Mouse (Mus musculus): Measurements from ENCODE around the gene Golim4. TPM values are rescaled to one million over a fixed set of nuclear protein-coding genes. Genes with fewer than 3 reads are reported as not detected.

Golim4 gene
- polyA plus RNA-seq, 1 experiment from 2014 or later: 66.0 TPM

- Histone ChIP-seq H3K4me3 (ENCODE audit: low read depth, low read length) (no peak overlapping the region), H3K27me3 (ENCODE audit: control insufficient read depth, insufficient read depth, low read length) (no peaks in the 10 kb centered on the region), H3K36me3 (ENCODE audit: control insufficient read depth, insufficient read depth, low read length) (peaks cover 3% of the 10 kb centered on the region; the same call in 1 of the 2 replicates), H3K4me2 (replicated peaks; ENCODE audit: low read depth, low read length) (no peak overlapping the region), H3K9ac (replicated peaks; ENCODE audit: low read depth, low read length) (no peak overlapping the region), H3K4me1 (ENCODE audit: control insufficient read depth, insufficient read depth, low read length) (no peaks in the 10 kb centered on the region), H3K9me3 (ENCODE audit: control insufficient read depth, low read depth, low read length) (no peaks in the 10 kb centered on the region), H3K27ac (ENCODE audit: low read length) (no peak overlapping the region)
- ATAC-seq (ENCODE audit: insufficient number of reproducible peaks, insufficient read depth, low FRiP score, low read depth): peak; percentile 71
- 6% methylated on average over 4 of the region's 4 CpGs for WGBS
These were observed 46.5 kb downstream of the Golim4 start for GRCm38 (mm10) chr3:75910257-75910656.

GRCm38 (mm10) chr3:75901903-75902598 lies 54.7 kb downstream of the Golim4 start:
- Histone ChIP-seq H3K9ac (replicated peaks; ENCODE audit: low read depth, low read length) (no peak overlapping the region), H3K27ac (ENCODE audit: low read length) (no peak overlapping the region), H3K27me3 (ENCODE audit: control insufficient read depth, insufficient read depth, low read length) (no peaks in the 10 kb centered on the region), H3K4me1 (ENCODE audit: control insufficient read depth, insufficient read depth, low read length) (no peaks in the 10 kb centered on the region), H3K4me3 (ENCODE audit: low read depth, low read length) (no peak overlapping the region), H3K9me3 (ENCODE audit: control insufficient read depth, low read depth, low read length) (no peaks in the 10 kb centered on the region), H3K36me3 (ENCODE audit: control insufficient read depth, insufficient read depth, low read length) (peaks cover 15% of the 10 kb centered on the region), H3K4me2 (replicated peaks; ENCODE audit: low read depth, low read length) (no peak overlapping the region)
- WGBS: 79% methylated on average over 11 of the region's 11 CpGs
- no peak for ATAC-seq (ENCODE audit: insufficient number of reproducible peaks, insufficient read depth, low FRiP score, low read depth)

GRCm38 (mm10) chr3:75895075-75895474 lies 61.7 kb downstream of the Golim4 start:
- Histone ChIP-seq H3K4me2 (replicated peaks; ENCODE audit: low read depth, low read length) (no peak overlapping the region), H3K9ac (replicated peaks; ENCODE audit: low read depth, low read length) (no peak overlapping the region), H3K4me3 (ENCODE audit: low read depth, low read length) (no peak overlapping the region), H3K36me3 (ENCODE audit: control insufficient read depth, insufficient read depth, low read length) (peaks cover 45% of the 10 kb centered on the region), H3K27ac (ENCODE audit: low read length) (no peak overlapping the region), H3K27me3 (ENCODE audit: control insufficient read depth, insufficient read depth, low read length) (no peaks in the 10 kb centered on the region), H3K9me3 (ENCODE audit: control insufficient read depth, low read depth, low read length) (no peaks in the 10 kb centered on the region), H3K4me1 (ENCODE audit: control insufficient read depth, insufficient read depth, low read length) (no peaks in the 10 kb centered on the region)
- 92% methylated on average over 5 of the region's 5 CpGs for WGBS
- no peak for ATAC-seq (ENCODE audit: insufficient number of reproducible peaks, insufficient read depth, low FRiP score, low read depth)

DNA sequence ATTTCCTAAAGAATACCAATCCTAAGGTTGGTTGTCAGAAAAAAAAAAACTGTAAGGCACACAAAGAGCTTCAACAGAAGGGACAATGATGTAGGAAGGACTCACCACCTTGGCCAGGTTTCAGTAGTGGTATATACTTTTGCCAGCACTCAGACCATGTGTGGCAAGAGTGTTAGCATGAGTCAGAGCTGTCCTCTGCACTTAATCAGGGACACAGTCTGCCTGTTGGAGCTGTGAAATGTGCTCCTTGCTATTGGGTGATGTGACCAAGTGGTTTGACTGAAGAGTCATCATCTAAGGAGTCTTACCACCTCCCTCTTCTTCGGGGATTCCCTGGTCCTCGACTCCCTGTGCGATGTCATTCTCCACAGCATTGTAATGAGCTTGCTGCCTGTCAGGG lies 65.2 kb downstream of the Golim4 start:
- ATAC-seq (ENCODE audit: insufficient number of reproducible peaks, insufficient read depth, low FRiP score, low read depth): no peak
- H3K27me3 ChIP-seq (ENCODE audit: control insufficient read depth, insufficient read depth, low read length): no peaks in the 10 kb centered on the region
- peaks cover 44% of the 10 kb centered on the region for H3K36me3 ChIP-seq (ENCODE audit: control insufficient read depth, insufficient read depth, low read length)
- no peaks in the 10 kb centered on the region for H3K9me3 ChIP-seq (ENCODE audit: control insufficient read depth, low read depth, low read length)
- no peaks in the 10 kb centered on the region for H3K4me1 ChIP-seq (ENCODE audit: control insufficient read depth, insufficient read depth, low read length)
- H3K27ac ChIP-seq (ENCODE audit: low read length): no peak overlapping the region
- no peak overlapping the region for H3K4me3 ChIP-seq (ENCODE audit: low read depth, low read length)
- WGBS: 91% methylated on average over 3 of the region's 3 CpGs
- H3K4me2 ChIP-seq (replicated peaks; ENCODE audit: low read depth, low read length): no peak overlapping the region
- H3K9ac ChIP-seq (replicated peaks; ENCODE audit: low read depth, low read length): no peak overlapping the region

DNA sequence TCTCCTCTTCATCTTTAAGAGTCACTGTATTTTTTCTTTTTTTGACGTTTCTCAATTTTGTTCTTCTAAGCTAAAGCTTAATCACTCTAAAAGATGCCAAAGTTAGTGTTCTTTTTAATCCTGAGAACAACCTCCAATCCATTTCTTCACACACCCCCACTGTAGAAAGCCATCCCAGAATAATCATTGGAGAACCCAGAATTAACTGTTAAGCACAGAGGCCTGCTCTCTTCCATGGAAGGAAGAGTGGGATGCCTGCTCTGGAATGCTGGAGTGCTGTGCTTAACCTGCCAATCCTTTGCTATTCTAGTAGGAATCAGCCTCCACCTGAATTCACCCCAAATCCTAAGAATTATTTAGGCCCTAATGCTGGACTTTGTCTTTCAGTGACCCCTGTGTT lies 67.4 kb downstream of the Golim4 start:
- Histone ChIP-seq H3K4me2 (replicated peaks; ENCODE audit: low read depth, low read length) (no peak overlapping the region), H3K36me3 (ENCODE audit: control insufficient read depth, insufficient read depth, low read length) (peaks cover 44% of the 10 kb centered on the region), H3K9me3 (ENCODE audit: control insufficient read depth, low read depth, low read length) (no peaks in the 10 kb centered on the region), H3K9ac (replicated peaks; ENCODE audit: low read depth, low read length) (no peak overlapping the region), H3K27me3 (ENCODE audit: control insufficient read depth, insufficient read depth, low read length) (no peaks in the 10 kb centered on the region), H3K4me3 (ENCODE audit: low read depth, low read length) (no peak overlapping the region), H3K27ac (ENCODE audit: low read length) (no peak overlapping the region), H3K4me1 (ENCODE audit: control insufficient read depth, insufficient read depth, low read length) (no peaks in the 10 kb centered on the region)
- 87% methylated on average over 1 of the region's 1 CpGs for WGBS
- ATAC-seq (ENCODE audit: insufficient number of reproducible peaks, insufficient read depth, low FRiP score, low read depth): no peak

DNA sequence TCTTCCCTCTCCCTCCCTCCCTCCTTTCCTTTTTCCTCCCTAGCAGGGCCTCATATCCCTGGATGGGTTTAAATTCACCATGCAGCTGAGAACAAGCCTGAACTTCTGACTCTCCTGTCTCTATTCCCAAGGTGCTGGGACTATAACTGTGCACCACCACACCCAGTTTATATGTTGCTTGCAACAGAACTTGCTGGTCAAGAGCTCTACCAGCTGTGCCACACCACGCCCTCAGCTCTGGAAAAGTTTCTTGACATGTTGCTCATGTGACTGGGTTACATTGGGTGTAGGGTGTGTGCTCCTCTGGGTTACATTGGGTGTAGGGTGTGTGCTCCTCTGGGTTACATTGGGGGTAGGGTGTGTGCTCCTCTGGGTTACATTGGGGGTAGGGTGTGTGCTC lies 75.2 kb downstream of the Golim4 start:
- ATAC-seq (ENCODE audit: insufficient number of reproducible peaks, insufficient read depth, low FRiP score, low read depth): no peak

DNA sequence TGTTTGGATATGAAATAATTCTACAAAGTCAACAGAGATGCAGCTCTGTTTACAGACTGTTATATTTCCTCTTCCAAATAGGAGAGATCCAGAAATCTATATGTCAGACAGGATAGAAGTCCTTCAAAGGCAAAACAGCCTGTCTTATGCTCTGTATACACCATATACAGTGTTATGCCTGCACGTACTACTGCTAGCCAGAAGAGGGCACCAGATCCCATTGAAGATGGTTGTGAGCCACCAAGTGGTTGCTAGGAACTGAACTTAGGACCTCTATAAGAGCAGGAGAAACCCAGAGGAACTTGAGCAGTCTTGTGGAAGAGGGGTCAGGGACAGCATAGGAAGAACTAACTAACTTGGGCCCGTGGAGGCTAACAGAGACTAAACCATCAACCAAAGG lies 77.5 kb downstream of the Golim4 start:
- no peak overlapping the region for H3K4me2 ChIP-seq (replicated peaks; ENCODE audit: low read depth, low read length)
- no peaks in the 10 kb centered on the region for H3K4me1 ChIP-seq (ENCODE audit: control insufficient read depth, insufficient read depth, low read length)
- H3K27me3 ChIP-seq (ENCODE audit: control insufficient read depth, insufficient read depth, low read length): no peaks in the 10 kb centered on the region
- H3K9me3 ChIP-seq (ENCODE audit: control insufficient read depth, low read depth, low read length): no peaks in the 10 kb centered on the region
- no peak overlapping the region for H3K9ac ChIP-seq (replicated peaks; ENCODE audit: low read depth, low read length)
- H3K36me3 ChIP-seq (ENCODE audit: control insufficient read depth, insufficient read depth, low read length): peaks cover 22% of the 10 kb centered on the region
- no peak overlapping the region for H3K4me3 ChIP-seq (ENCODE audit: low read depth, low read length)
- H3K27ac ChIP-seq (ENCODE audit: low read length): no peak overlapping the region
- WGBS: 82% methylated on average over 2 of the region's 2 CpGs
- ATAC-seq (ENCODE audit: insufficient number of reproducible peaks, insufficient read depth, low FRiP score, low read depth): no peak

More for the DNA sequence above, 75.2 kb downstream of the Golim4 start:
- H3K4me2 ChIP-seq (replicated peaks; ENCODE audit: low read depth, low read length): no peak overlapping the region
- no peaks in the 10 kb centered on the region for H3K9me3 ChIP-seq (ENCODE audit: control insufficient read depth, low read depth, low read length)
- WGBS: 97% methylated on average over 1 of the region's 1 CpGs
- H3K4me3 ChIP-seq (ENCODE audit: low read depth, low read length): no peak overlapping the region
- H3K36me3 ChIP-seq (ENCODE audit: control insufficient read depth, insufficient read depth, low read length): peaks cover 32% of the 10 kb centered on the region
- no peak overlapping the region for H3K9ac ChIP-seq (replicated peaks; ENCODE audit: low read depth, low read length)
- H3K27me3 ChIP-seq (ENCODE audit: control insufficient read depth, insufficient read depth, low read length): no peaks in the 10 kb centered on the region
- no peak overlapping the region for H3K27ac ChIP-seq (ENCODE audit: low read length)
- H3K4me1 ChIP-seq (ENCODE audit: control insufficient read depth, insufficient read depth, low read length): no peaks in the 10 kb centered on the region

DNA sequence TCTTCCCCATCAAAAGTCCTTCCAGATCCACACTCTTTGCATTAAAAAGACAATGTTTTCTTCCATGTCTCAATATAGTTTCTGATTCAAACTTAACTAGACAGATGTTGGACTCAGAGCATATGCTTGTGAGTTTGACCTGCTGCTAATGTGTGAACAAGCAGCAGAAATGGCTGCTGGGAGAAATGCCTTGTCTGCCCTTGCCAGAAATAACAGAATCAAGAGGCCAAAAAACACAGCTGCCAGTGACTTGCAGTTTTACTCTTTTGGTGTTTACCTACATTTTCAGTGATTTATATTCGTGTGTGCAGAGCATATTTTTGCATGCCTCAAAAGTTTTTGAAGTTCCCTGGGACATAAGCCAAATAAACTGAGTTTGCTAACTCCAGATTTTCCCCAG lies 87.9 kb downstream of the Golim4 start:
- H3K36me3 ChIP-seq (ENCODE audit: control insufficient read depth, insufficient read depth, low read length): no peaks in the 10 kb centered on the region
- no peak for ATAC-seq (ENCODE audit: insufficient number of reproducible peaks, insufficient read depth, low FRiP score, low read depth)
- H3K27ac ChIP-seq (ENCODE audit: low read length): no peak overlapping the region
- H3K27me3 ChIP-seq (ENCODE audit: control insufficient read depth, insufficient read depth, low read length): no peaks in the 10 kb centered on the region
- no peaks in the 10 kb centered on the region for H3K9me3 ChIP-seq (ENCODE audit: control insufficient read depth, low read depth, low read length)
- no peak overlapping the region for H3K4me2 ChIP-seq (replicated peaks; ENCODE audit: low read depth, low read length)
- no peak overlapping the region for H3K9ac ChIP-seq (replicated peaks; ENCODE audit: low read depth, low read length)
- WGBS: 31% methylated on average over 1 of the region's 1 CpGs
- H3K4me3 ChIP-seq (ENCODE audit: low read depth, low read length): no peak overlapping the region
- no peaks in the 10 kb centered on the region for H3K4me1 ChIP-seq (ENCODE audit: control insufficient read depth, insufficient read depth, low read length)

DNA sequence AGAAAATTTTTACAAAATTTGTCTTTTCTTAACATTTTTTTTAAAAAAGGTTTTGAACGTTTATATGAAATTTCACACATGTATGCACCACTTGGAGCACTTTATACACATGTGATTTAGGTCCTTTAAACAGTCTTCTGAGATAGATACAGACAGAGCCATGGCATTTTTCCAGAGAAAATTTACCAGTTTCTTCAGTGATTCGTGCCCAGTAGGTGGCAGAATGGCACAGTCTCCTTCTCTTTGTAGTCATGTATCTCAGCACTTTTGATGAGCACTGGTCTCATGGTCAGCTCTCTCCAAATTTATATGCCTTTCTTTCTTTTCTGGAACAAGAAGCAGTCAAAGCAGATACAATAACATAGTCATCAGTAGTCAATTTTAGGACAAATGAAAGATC lies 92.5 kb downstream of the Golim4 start:
- Histone ChIP-seq H3K4me1 (ENCODE audit: control insufficient read depth, insufficient read depth, low read length) (no peaks in the 10 kb centered on the region), H3K36me3 (ENCODE audit: control insufficient read depth, insufficient read depth, low read length) (no peaks in the 10 kb centered on the region), H3K9me3 (ENCODE audit: control insufficient read depth, low read depth, low read length) (no peaks in the 10 kb centered on the region), H3K27me3 (ENCODE audit: control insufficient read depth, insufficient read depth, low read length) (no peaks in the 10 kb centered on the region), H3K27ac (ENCODE audit: low read length) (no peak overlapping the region), H3K4me3 (ENCODE audit: low read depth, low read length) (no peak overlapping the region), H3K9ac (replicated peaks; ENCODE audit: low read depth, low read length) (no peak overlapping the region), H3K4me2 (replicated peaks; ENCODE audit: low read depth, low read length) (no peak overlapping the region)
- ATAC-seq (ENCODE audit: insufficient number of reproducible peaks, insufficient read depth, low FRiP score, low read depth): no peak
- 29% methylated on average over 2 of the region's 2 CpGs for WGBS
